16 mouse cellular contexts compared by ENCODE assay signal in the genomic region with DNA sequence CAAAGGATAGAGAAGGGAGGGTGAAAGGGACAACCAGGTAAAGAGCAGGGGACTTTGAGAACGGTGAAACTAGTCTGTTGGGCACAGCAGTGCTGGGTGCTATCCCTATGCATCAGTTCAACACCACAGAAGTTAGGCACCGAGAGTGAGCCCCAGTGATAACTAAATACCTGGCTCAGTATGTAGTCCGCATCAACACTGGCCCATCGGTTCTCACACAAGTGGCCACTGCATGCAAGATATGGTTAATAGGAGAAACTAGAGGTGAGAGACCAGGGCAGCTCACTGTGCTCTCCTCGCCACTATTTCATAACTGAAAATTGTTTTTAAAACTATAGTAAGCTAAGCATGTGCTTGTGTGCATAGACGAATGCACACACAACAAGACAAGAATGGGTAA.
"Had no signal": no experiment of that assay in that cellular context is flagged by ENCODE, and none has a peak within 500 bp of the region (broad histone marks: within the 10 kb centered on the region; RNA-seq: fewer than 3 reads in every experiment).

No protein-coding gene starts in this region.

- DNase-seq: retina, postnatal 1 day; right cerebral cortex, adult 18-20 months; right cerebral cortex, postnatal 14 days; right cerebral cortex, postnatal 25 days; right cerebral cortex, postnatal 4 days; spleen, adult 18-20 months; thymus, adult 18-20 months; thymus, adult 2 months; thymus, postnatal 14 days; thymus, postnatal 25 days; thymus, postnatal 36 days; thymus, postnatal 4 days had no signal

- H3K27me3 ChIP-seq: neural tube, embryonic 13.5 days; neural tube, embryonic 15.5 days; stomach, embryonic 15.5 days had no signal

- H3K9ac ChIP-seq: neural tube, embryonic 13.5 days; neural tube, embryonic 15.5 days; stomach, embryonic 15.5 days had no signal

- H3K9me3 ChIP-seq: neural tube, embryonic 13.5 days; neural tube, embryonic 15.5 days; stomach, embryonic 15.5 days had no signal

- H3K36me3 ChIP-seq: neural tube, embryonic 13.5 days; neural tube, embryonic 15.5 days; stomach, embryonic 15.5 days had no signal

- H3K4me1 ChIP-seq: stomach, embryonic 15.5 days had no signal

- H3K27ac ChIP-seq: neural tube, embryonic 13.5 days; neural tube, embryonic 15.5 days; stomach, embryonic 15.5 days; stomach, postnatal 0 days had no signal

- H3K4me2 ChIP-seq: neural tube, embryonic 13.5 days; neural tube, embryonic 15.5 days; stomach, embryonic 15.5 days had no signal

- H3K4me3 ChIP-seq: neural tube, embryonic 13.5 days; neural tube, embryonic 15.5 days; stomach, embryonic 15.5 days had no signal
